ENCODE assay signal across 23 mouse cellular contexts in genomic region chr5:98083409-98083808, GRCm38 (mm10). TPM values are rescaled to one million over a fixed set of nuclear protein-coding genes. Genes with fewer than 3 reads are reported as not detected.
DNase-seq lines count a peak whose midpoint lies in the region; ATAC-seq and TF ChIP-seq lines count a peak whose summit lies in the region.
"Had no signal": no experiment of that assay in that cellular context is flagged by ENCODE, and none has a peak within 500 bp of the region (broad histone marks: within the 10 kb centered on the region; RNA-seq: fewer than 3 reads in every experiment).

No protein-coding gene starts in this region.

- no peaks in the 10 kb centered on the region for H3K36me3 ChIP-seq in hindbrain, embryonic 14.5 days (replicated peaks; ENCODE audit: control insufficient read depth, insufficient read depth)
- no peaks in the 10 kb centered on the region for H3K36me3 ChIP-seq in hindbrain, embryonic 11.5 days (ENCODE audit: control insufficient read depth, insufficient read depth, low read length)
- no peaks in the 10 kb centered on the region for H3K36me3 ChIP-seq in lung, embryonic 14.5 days (ENCODE audit: insufficient read depth)
- no peaks in the 10 kb centered on the region for H3K36me3 ChIP-seq in forebrain, embryonic 16.5 days (ENCODE audit: control insufficient read depth, insufficient read depth)
- H3K36me3 ChIP-seq: intestine, embryonic 15.5 days; limb, embryonic 12.5 days had no signal

- H3K9me3 ChIP-seq in hindbrain, embryonic 14.5 days (ENCODE audit: control insufficient read depth, low read length), result no peaks in the 10 kb centered on the region
- H3K9me3 ChIP-seq in hindbrain, embryonic 11.5 days (ENCODE audit: control insufficient read depth, low read length), result no peaks in the 10 kb centered on the region
- H3K9me3 ChIP-seq in lung, embryonic 14.5 days (ENCODE audit: low read depth, low read length), result no peaks in the 10 kb centered on the region
- no peaks in the 10 kb centered on the region for H3K9me3 ChIP-seq in forebrain, embryonic 16.5 days (ENCODE audit: control insufficient read depth, low read length)
- H3K9me3 ChIP-seq: intestine, embryonic 15.5 days; limb, embryonic 12.5 days had no signal

- no peaks in the 10 kb centered on the region for H3K27me3 ChIP-seq in hindbrain, embryonic 14.5 days (ENCODE audit: control insufficient read depth, insufficient read depth, low read length)
- H3K27me3 ChIP-seq in hindbrain, embryonic 11.5 days (ENCODE audit: control insufficient read depth, insufficient read depth, low read length), result no peaks in the 10 kb centered on the region
- no peaks in the 10 kb centered on the region for H3K27me3 ChIP-seq in lung, embryonic 14.5 days (ENCODE audit: insufficient read depth, low read length)
- H3K27me3 ChIP-seq in forebrain, embryonic 16.5 days (replicated peaks; ENCODE audit: control insufficient read depth, insufficient read depth, low read length), result no peaks in the 10 kb centered on the region
- H3K27me3 ChIP-seq: intestine, embryonic 15.5 days; limb, embryonic 12.5 days had no signal

- no peaks in the 10 kb centered on the region for H3K4me1 ChIP-seq in hindbrain, embryonic 14.5 days (replicated peaks; ENCODE audit: control insufficient read depth, insufficient read depth, low read length)
- no peaks in the 10 kb centered on the region for H3K4me1 ChIP-seq in hindbrain, embryonic 11.5 days (replicated peaks; ENCODE audit: control insufficient read depth, insufficient read depth, low read length)
- no peaks in the 10 kb centered on the region for H3K4me1 ChIP-seq in lung, embryonic 14.5 days (ENCODE audit: insufficient read depth)
- peaks cover 6% of the 10 kb centered on the region; the same call in 1 of the 2 replicates for H3K4me1 ChIP-seq in forebrain, embryonic 16.5 days (replicated peaks; ENCODE audit: control insufficient read depth, insufficient read depth, low read length)
- H3K4me1 ChIP-seq: intestine, embryonic 15.5 days; limb, embryonic 12.5 days had no signal

- H3K4me2 ChIP-seq in hindbrain, embryonic 14.5 days (replicated peaks), result no peak overlapping the region
- H3K4me2 ChIP-seq in hindbrain, embryonic 11.5 days (replicated peaks; ENCODE audit: low read depth, low read length), result no peak overlapping the region
- no peak overlapping the region for H3K4me2 ChIP-seq in lung, embryonic 14.5 days
- no peak overlapping the region for H3K4me2 ChIP-seq in forebrain, embryonic 16.5 days (ENCODE audit: low read length)
- H3K4me2 ChIP-seq: heart, embryonic 11.5 days; intestine, embryonic 15.5 days; limb, embryonic 12.5 days; liver, embryonic 11.5 days had no signal

- ATAC-seq in hindbrain, embryonic 14.5 days (ENCODE audit: low FRiP score), result peak; percentile 37; the same call in 1 of the 2 replicates
- no peak for ATAC-seq in hindbrain, embryonic 11.5 days (ENCODE audit: low FRiP score)
- no peak for ATAC-seq in lung, embryonic 14.5 days (ENCODE audit: insufficient read depth)
- peak; percentile 66 for ATAC-seq in forebrain, embryonic 16.5 days
- no peak for ATAC-seq in frontal cortex, adult (ENCODE audit: low TSS enrichment)
- ATAC-seq: activated CD4-positive, CD25-positive, alpha-beta regulatory T cell, adult 4 months; intestine, embryonic 15.5 days; liver, postnatal 0 days had no signal

- TF ChIP-seq CTCF in lung, embryonic 14.5 days (IDR thresholded peaks at IDR 0.05; ENCODE audit: low read depth), result no peak

- 50% methylated on average over 7 of the region's 7 CpGs for WGBS in hindbrain, embryonic 14.5 days
- 69% methylated on average over 7 of the region's 7 CpGs for WGBS in hindbrain, embryonic 11.5 days
- WGBS in lung, embryonic 14.5 days, result 27% methylated on average over 7 of the region's 7 CpGs
- WGBS in forebrain, embryonic 16.5 days, result 32% methylated on average over 7 of the region's 7 CpGs

- no peak overlapping the region for H3K9ac ChIP-seq in hindbrain, embryonic 14.5 days
- no peak overlapping the region for H3K9ac ChIP-seq in hindbrain, embryonic 11.5 days (ENCODE audit: low read depth, low read length)
- no peak overlapping the region for H3K9ac ChIP-seq in lung, embryonic 14.5 days
- H3K9ac ChIP-seq in forebrain, embryonic 16.5 days (replicated peaks; ENCODE audit: low read depth, low read length), result no peak overlapping the region
- H3K9ac ChIP-seq: intestine, embryonic 15.5 days; limb, embryonic 12.5 days; liver, postnatal 0 days had no signal

- no peak overlapping the region for H3K27ac ChIP-seq in hindbrain, embryonic 14.5 days
- H3K27ac ChIP-seq in hindbrain, embryonic 11.5 days (ENCODE audit: low read depth, low read length), result no peak overlapping the region
- H3K27ac ChIP-seq in lung, embryonic 14.5 days (ENCODE audit: low read depth), result no peak overlapping the region
- no peak overlapping the region for H3K27ac ChIP-seq in forebrain, embryonic 16.5 days (ENCODE audit: low read length)
- H3K27ac ChIP-seq: intestine, embryonic 15.5 days; limb, embryonic 12.5 days; stomach, postnatal 0 days had no signal

- DNase-seq in hindbrain, embryonic 14.5 days (ENCODE audit: low spot score), result peak; percentile 29
- no peak for DNase-seq in hindbrain, embryonic 11.5 days (ENCODE audit: low spot score)
- DNase-seq in lung, embryonic 14.5 days, result peak; percentile 8
- no peak for DNase-seq in lung, adult 18-20 months
- DNase-seq in MN1 (ENCODE audit: low spot score), result peak; percentile 18
- DNase-seq: adrenal gland, adult 8-10 months; B cell, adult 2 months; cerebellum, adult 9-10 months; gastrocnemius, postnatal 14 days; heart, adult 11 months; kidney, adult 8-10 months; kidney, postnatal 10 days; liver, postnatal 0 days; lung, postnatal 14 days; thymus, adult 2 months had no signal

- H3K4me3 ChIP-seq in hindbrain, embryonic 14.5 days (replicated peaks; ENCODE audit: low read length), result no peak overlapping the region
- H3K4me3 ChIP-seq in hindbrain, embryonic 11.5 days (ENCODE audit: low read depth, low read length), result no peak overlapping the region
- H3K4me3 ChIP-seq in lung, embryonic 14.5 days (ENCODE audit: low read depth, low read length), result no peak overlapping the region
- no peak overlapping the region for H3K4me3 ChIP-seq in forebrain, embryonic 16.5 days (replicated peaks; ENCODE audit: low read length)
- H3K4me3 ChIP-seq: intestine, embryonic 15.5 days; limb, embryonic 12.5 days had no signal

RNA-seq across cellular contexts. Expression of gene Antxr2, which starts 52.6 kb away (rescaled TPM):
- 3.6 and 3.8 TPM in 2 replicates for polyA plus RNA-seq in hindbrain, embryonic 14.5 days (2014; fragmentation: Nextera tagmentation; extraction: Ambion mirVana)
- 9.5 and 11.3 TPM in 2 replicates for polyA plus RNA-seq in hindbrain, embryonic 11.5 days (2014; fragmentation: Nextera tagmentation; extraction: Ambion mirVana)
- 35.1 and 36.5 TPM in 2 replicates for polyA plus RNA-seq in lung, embryonic 14.5 days (2014; fragmentation: Nextera tagmentation; extraction: Ambion mirVana)
- 4.1 TPM in 2 replicates for polyA plus RNA-seq in forebrain, embryonic 16.5 days (2015; fragmentation: Nextera tagmentation; extraction: Ambion mirVana)

Comparison
In these comparisons a context has a peak if more than half of its experiments do, and no peak if none do; other contexts are left out.
1. ATAC-seq: peak in hindbrain, embryonic 14.5 days (single experiment) and forebrain, embryonic 16.5 days (single experiment); none in hindbrain, embryonic 11.5 days (single experiment), lung, embryonic 14.5 days (single experiment) and frontal cortex, adult (single experiment).
2. DNase-seq: peak in hindbrain, embryonic 14.5 days (single experiment), lung, embryonic 14.5 days (single experiment) and MN1 (single experiment); none in hindbrain, embryonic 11.5 days (single experiment) and lung, adult 18-20 months (0 of 2).